Mouse (Mus musculus) lung, adult 2 months (tissue): ENCODE data around the gene Maml3. TPM values are rescaled to one million over a fixed set of nuclear protein-coding genes. Genes with fewer than 3 reads are reported as not detected.

ENCODE experiments used
- DNase-seq: peaks from one replicate; pipeline ENCODE4 v3.0.0; 2022
- H3K4me1 ChIP-seq: fragments of 200-500 bp; 2 replicates; pipeline ENCODE4 v1.6.1; 2011; ENCODE audit warnings: low read length; ENCODE audit not compliant: control insufficient read depth, insufficient read depth
- H3K4me3 ChIP-seq: fragments of 200-500 bp; replicated peaks from 2 replicates; pipeline ENCODE3; 2011; ENCODE audit warnings: low read depth, mild to moderate bottlenecking, control low read depth, low read length; ENCODE audit errors: extremely low read depth
- CTCF ChIP-seq: fragments of 200-500 bp; IDR thresholded peaks from 2 replicates; pipeline ENCODE4 v1.5.1; 2011; ENCODE audit warnings: mild to moderate bottlenecking, low read length, control low read depth; ENCODE audit not compliant: insufficient read depth
- POLR2A ChIP-seq: fragments of 200-500 bp; IDR thresholded peaks from 2 replicates; pipeline ENCODE4 v1.6.1; 2011; ENCODE audit warnings: low read depth, mild to moderate bottlenecking, control low read depth, low read length, borderline replicate concordance; ENCODE audit errors: extremely low read depth
- WGBS: fragments of 180-500 bp; shearing (Covaris S2); methylation state at CpG from one replicate; pipeline ENCODE4 v1.1.7; 2018; 5-methylcytosine and 5-hydroxymethylcytosine counted together
- polyA plus RNA-seq: library from polyadenylated mRNA; depleted of rRNA; stranded (reverse); fragments of >200 nt; gene quantifications from 2 replicates; pipeline ENCODE4 v1.2.3, GENCODE M21; 2012

Gene Maml3
- polyA plus RNA-seq, 1 experiment, result 11.2 TPM

GRCm38 (mm10) chr3:52048082-52048481, 56.8 kb downstream of the Maml3 start:
- TF ChIP-seq POLR2A (no peak), CTCF (no peak)
- 51% methylated on average over 14 of the region's 14 CpGs for WGBS
- H3K4me1 ChIP-seq, result peaks cover 9% of the 10 kb centered on the region
- no peak for DNase-seq
- H3K4me3 ChIP-seq, result no peak overlapping the region

DNA sequence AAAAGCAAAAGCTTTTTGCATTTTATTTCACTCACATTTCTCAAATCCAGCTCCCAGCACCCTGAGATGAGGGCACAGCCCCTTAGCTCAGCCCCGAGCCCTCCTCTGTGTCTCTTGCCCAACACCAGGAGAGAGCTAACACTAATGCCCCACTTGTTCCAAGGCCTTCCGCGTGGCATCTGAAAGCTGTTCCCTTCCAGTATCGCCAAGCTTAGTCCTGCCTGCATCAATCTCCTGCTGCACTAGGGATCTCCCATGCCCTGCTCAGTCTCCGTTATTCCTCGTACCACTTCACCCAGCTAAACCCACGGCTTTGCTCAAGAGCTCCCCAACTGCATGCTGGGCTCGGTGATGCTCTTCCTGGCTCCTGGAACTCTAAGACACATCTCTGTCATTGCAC, 57.3 kb downstream of the Maml3 start:
- peaks cover 9% of the 10 kb centered on the region for H3K4me1 ChIP-seq
- no peak for DNase-seq
- TF ChIP-seq CTCF (no peak), POLR2A (no peak)
- H3K4me3 ChIP-seq, result no peak overlapping the region
- 52% methylated on average over 8 of the region's 8 CpGs for WGBS

DNA sequence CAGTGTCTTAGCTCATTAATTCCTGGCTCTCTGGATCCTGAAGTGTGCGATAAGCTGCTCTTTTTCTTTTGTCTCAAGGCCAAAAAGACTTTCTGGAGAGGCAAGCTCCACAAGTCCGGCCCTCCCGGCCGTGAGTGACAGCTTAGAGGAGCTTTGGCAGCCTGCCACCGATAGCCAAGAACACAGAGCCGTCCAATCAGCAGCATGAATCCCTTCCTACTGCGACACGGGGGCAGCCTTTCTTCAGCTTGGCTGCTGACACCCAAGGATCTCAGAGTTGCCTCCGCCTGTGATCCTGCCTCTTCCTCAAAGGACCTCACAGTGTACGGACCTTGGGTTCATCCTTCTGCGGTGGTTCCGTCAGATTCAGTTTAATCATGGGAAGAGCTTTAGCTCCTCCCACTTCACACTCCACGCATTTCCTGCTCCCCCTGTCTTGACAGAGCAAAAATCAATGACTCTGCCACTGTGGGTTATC, 57.9 kb downstream of the Maml3 start:
- H3K4me3 ChIP-seq, result peak overlapping the region; percentile 63
- DNase-seq, result peak; percentile 98
- no peak for TF ChIP-seq CTCF
- peak; percentile 85; the same call in 1 of the 2 replicates for TF ChIP-seq POLR2A
- peaks cover 9% of the 10 kb centered on the region for H3K4me1 ChIP-seq
- WGBS, result 1% methylated on average over 13 of the region's 13 CpGs

DNA sequence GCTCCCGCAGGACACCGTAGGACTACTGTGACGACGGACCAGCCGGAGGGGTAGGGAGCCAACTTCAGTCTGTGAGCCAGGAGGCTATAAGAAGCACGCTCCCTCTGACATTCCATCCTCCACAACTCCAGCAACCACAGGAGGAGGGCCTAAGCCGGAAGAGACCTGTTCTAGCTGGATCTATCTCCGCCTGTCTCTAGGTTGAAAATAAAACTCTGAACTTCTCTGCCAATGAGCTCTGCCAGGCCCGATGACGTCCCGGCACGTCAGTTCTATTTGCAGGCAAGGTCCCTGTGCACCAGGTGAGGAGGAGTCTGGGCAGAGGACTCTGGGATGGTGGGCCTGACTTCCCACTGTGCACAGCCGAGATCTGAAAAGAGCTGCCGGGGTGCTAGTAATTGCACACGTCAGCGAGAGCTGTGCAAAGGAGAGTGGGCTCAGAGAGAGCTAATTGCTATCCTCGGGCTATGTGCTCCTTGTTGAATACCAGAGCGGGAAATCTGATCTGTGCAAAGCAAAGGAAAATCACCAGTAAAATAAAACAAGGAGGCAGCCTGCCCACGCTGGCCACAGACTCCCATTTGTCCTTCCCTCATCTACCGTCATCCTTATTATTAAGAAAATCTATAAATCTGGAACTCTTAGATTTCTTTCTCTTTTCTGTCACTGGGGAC, 58.7 kb downstream of the Maml3 start:
- DNase-seq, result peak; percentile 73
- TF ChIP-seq CTCF (no peak), POLR2A (peak; percentile 47; the same call in 1 of the 2 replicates)
- peaks cover 9% of the 10 kb centered on the region for H3K4me1 ChIP-seq
- 18% methylated on average over 20 of the region's 20 CpGs for WGBS
- H3K4me3 ChIP-seq, result peak overlapping the region; percentile 16

DNA sequence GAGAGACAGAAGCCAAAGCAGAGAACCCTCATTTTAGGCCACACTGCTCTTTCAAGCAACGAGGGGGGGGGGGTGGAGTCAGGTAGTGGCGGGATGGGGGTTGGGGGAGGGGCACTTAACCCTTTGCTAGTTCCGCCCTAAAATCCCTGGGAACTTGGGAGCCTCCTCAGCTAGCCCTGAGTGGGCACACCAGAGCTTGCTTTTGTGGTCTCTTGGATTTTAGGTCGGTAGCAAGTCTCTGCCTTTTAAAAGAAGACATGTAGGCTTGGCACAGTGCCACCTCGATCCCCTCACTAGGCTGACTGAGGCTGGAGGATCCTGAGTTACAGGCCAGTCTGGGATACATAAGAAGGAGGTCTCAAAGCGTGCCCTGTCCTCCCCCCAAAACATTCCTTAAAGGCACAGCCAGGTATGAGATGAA, 59.6 kb downstream of the Maml3 start:
- no peak for TF ChIP-seq CTCF
- no peak for TF ChIP-seq POLR2A
- 34% methylated on average over 6 of the region's 6 CpGs for WGBS
- peaks cover 9% of the 10 kb centered on the region for H3K4me1 ChIP-seq

DNA sequence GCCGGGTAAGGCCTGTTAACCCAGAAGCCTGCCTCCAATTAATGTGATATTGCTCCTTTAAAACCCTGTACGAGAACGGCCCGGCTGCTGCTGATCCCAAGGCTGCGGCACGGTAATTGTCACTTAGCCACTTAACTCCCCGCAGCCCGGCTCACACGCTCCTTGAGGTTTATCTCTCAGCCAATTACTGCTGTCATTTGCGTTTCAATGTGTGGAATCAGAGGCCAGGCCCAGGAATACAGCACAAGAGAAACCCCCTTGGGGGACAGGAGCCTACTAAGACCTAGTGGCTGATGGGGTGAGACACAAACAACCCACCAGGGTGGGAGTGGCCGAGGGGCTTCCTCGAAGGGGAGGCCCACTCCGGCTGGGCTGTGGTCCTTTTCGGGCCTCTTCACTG, 60.2 kb downstream of the Maml3 start:
- 63% methylated on average over 14 of the region's 14 CpGs for WGBS
- no peak for DNase-seq
- TF ChIP-seq POLR2A, result no peak
- TF ChIP-seq CTCF, result no peak
- H3K4me1 ChIP-seq, result peaks cover 9% of the 10 kb centered on the region
- no peak overlapping the region for H3K4me3 ChIP-seq

More for the DNA sequence above, 59.6 kb downstream of the Maml3 start:
- DNase-seq, result no peak
- no peak overlapping the region for H3K4me3 ChIP-seq

DNA sequence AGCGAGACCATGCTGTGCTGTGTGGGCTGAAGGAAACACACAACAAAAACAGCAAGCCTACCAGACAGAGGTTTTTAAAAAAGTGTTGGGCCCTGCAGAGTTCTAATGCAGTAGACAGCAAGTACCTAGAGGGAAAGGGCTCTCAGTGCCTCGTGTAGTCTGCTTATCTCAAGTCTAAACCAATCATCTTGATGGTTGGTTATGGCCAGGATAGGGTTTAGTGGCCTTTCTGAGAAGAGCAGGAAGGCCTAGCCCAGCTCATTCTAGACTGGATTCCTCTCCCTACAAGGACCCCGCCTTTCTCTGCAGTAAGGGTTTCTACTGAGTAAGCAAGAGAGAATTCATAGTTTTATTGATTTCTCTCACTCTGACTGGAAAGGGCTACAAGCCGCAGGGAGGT, 61.0 kb downstream of the Maml3 start:
- Histone ChIP-seq H3K4me1 (peaks cover 9% of the 10 kb centered on the region), H3K4me3 (no peak overlapping the region)
- TF ChIP-seq CTCF (no peak), POLR2A (no peak)
- 72% methylated on average over 4 of the region's 4 CpGs for WGBS
- DNase-seq, result no peak

DNA sequence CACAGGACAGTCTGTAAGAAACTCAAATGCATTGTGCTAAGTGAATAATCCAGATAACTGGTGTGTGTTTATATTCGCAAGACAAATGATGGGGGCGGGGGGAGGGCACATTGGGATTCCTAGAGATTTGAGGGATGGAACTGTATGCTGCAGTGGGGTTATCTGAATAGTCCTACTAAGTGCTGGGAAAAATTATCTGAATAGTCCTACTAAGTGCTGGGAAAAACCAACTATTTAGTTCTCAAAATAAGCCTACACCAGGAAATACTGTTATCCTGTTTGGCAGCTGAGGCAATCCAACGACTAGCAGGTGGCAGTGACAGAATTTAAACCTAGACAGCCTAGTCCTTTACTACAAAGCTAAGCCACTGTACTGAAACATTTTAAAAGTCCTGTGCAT, 62.2 kb downstream of the Maml3 start:
- WGBS, result 55% methylated on average over 3 of the region's 3 CpGs
- no peak for TF ChIP-seq CTCF
- TF ChIP-seq POLR2A, result no peak

GRCm38 (mm10) chr3:52039958-52040357, 64.9 kb downstream of the Maml3 start:
- 55% methylated on average over 7 of the region's 7 CpGs for WGBS
- peak; percentile 50 for DNase-seq
- H3K4me1 ChIP-seq, result peaks cover 9% of the 10 kb centered on the region
- H3K4me3 ChIP-seq, result no peak overlapping the region
- TF ChIP-seq CTCF (no peak), POLR2A (no peak)

More for the DNA sequence above, 62.2 kb downstream of the Maml3 start:
- DNase-seq, result no peak
- peaks cover 7% of the 10 kb centered on the region for H3K4me1 ChIP-seq
- no peak overlapping the region for H3K4me3 ChIP-seq

GRCm38 (mm10) chr3:52037260-52037659, 67.6 kb downstream of the Maml3 start:
- WGBS, result 61% methylated on average over 5 of the region's 5 CpGs
- no peak for DNase-seq
- TF ChIP-seq POLR2A (no peak), CTCF (no peak)
- Histone ChIP-seq H3K4me3 (no peak overlapping the region), H3K4me1 (peaks cover 9% of the 10 kb centered on the region)
